Mouse (Mus musculus) liver, postnatal 0 days (tissue): ENCODE results near the gene Fkbp8. TPM values are rescaled to one million over a fixed set of nuclear protein-coding genes. Genes with fewer than 3 reads are reported as not detected.
A peak's percentile ranks its signal among the peaks of the same experiment; 100 is the strongest.

Experiments
- ATAC-seq: fragments of 200-750 bp; cut with Nextera tagmentation; 2 replicates; pipeline ENCODE4 v1.8.0; 2017; ENCODE audit warnings: mild to moderate bottlenecking, moderate library complexity
- DNase-seq: peaks from one replicate; pipeline ENCODE4 v3.0.0-alpha.2; 2016
- H3K27ac ChIP-seq: fragments of 300-500 bp; sonication (generic); 2 replicates; pipeline ENCODE4 v1.5.1; 2014; ENCODE audit warnings: antibody characterized with exemption, moderate library complexity, mild to moderate bottlenecking, low read depth
- H3K27me3 ChIP-seq: fragments of 300-500 bp; sonication (generic); 2 replicates; pipeline ENCODE4 v1.6.1; 2014; ENCODE audit warnings: low read length, control low read depth, mixed read lengths; ENCODE audit not compliant: insufficient read depth
- H3K36me3 ChIP-seq: fragments of 300-500 bp; sonication (generic); replicated peaks from 2 replicates; pipeline ENCODE4 v1.6.1; 2014; ENCODE audit warnings: mild to moderate bottlenecking, control low read depth, low read length, moderate library complexity, mixed read lengths; ENCODE audit not compliant: insufficient read depth
- H3K4me1 ChIP-seq: fragments of 300-500 bp; sonication (generic); 2 replicates; pipeline ENCODE4 v1.6.1; 2014; ENCODE audit warnings: antibody characterized with exemption, mild to moderate bottlenecking, control low read depth; ENCODE audit not compliant: insufficient read depth
- H3K4me2 ChIP-seq: fragments of 300-500 bp; sonication (generic); 2 replicates; pipeline ENCODE4 v1.6.1; 2014; ENCODE audit warnings: low read depth, mild to moderate bottlenecking, low read length, moderate library complexity, mixed read lengths
- H3K4me3 ChIP-seq: fragments of 300-500 bp; sonication (generic); 2 replicates; pipeline ENCODE4 v1.5.1; 2014; ENCODE audit warnings: low read depth, low read length
- H3K9ac ChIP-seq: fragments of 300-500 bp; sonication (generic); replicated peaks from 2 replicates; pipeline ENCODE4 v1.6.1; 2014; ENCODE audit warnings: mild to moderate bottlenecking, moderate library complexity
- H3K9me3 ChIP-seq: fragments of 300-500 bp; sonication (generic); 2 replicates; pipeline ENCODE4 v1.6.1; 2016; ENCODE audit warnings: mild to moderate bottlenecking, control low read depth, low read length, mixed read lengths
- CTCF ChIP-seq: sonication (generic); IDR thresholded peaks from 2 replicates; pipeline ENCODE4 v1.5.1; 2016; ENCODE audit warnings: antibody characterized with exemption, low read depth
- EP300 ChIP-seq: IDR thresholded peaks from 2 replicates; pipeline ENCODE4 v1.6.1; 2016; ENCODE audit warnings: antibody characterized with exemption, low read depth, mild to moderate bottlenecking
- WGBS: fragments of 180-500 bp; shearing (Covaris S2); extraction: QIAGEN DNeasy Blood & Tissue Kit; methylation state at CpG from one replicate; pipeline ENCODE4 v1.1.7; 2014; ENCODE audit not compliant: insufficient replicate concordance; 5-methylcytosine and 5-hydroxymethylcytosine counted together
- polyA plus RNA-seq: library from polyadenylated mRNA; unstranded; fragments of >200 nt; fragmentation: Nextera tagmentation; extraction: Ambion mirVana; gene quantifications from 2 replicates; pipeline ENCODE4 v1.2.1, GENCODE M21; 2015

Fkbp8 gene
- polyA plus RNA-seq, 1 experiment from 2014 or later: 141 TPM

- peaks cover 12% of the 10 kb centered on the region for H3K4me1 ChIP-seq
- DNase-seq (no peak), ATAC-seq (no peak)
- H3K4me2 ChIP-seq: no peak overlapping the region
- H3K27me3 ChIP-seq: peaks cover 98% of the 10 kb centered on the region
- H3K36me3 ChIP-seq: no peaks in the 10 kb centered on the region
- 1% methylated on average over 37 of the region's 47 CpGs for WGBS
- H3K9me3 ChIP-seq: no peaks in the 10 kb centered on the region
- no peak overlapping the region for H3K9ac ChIP-seq
- H3K4me3 ChIP-seq: peak overlapping the region; percentile 32; the same call in 1 of the 2 replicates
- TF ChIP-seq EP300: no peak
- no peak for TF ChIP-seq CTCF
- H3K27ac ChIP-seq: no peak overlapping the region
Observed at GRCm38 (mm10) chr8:70493692-70494415, 33.7 kb upstream of the Fkbp8 start.

GRCm38 (mm10) chr8:70494416-70494945, 33.0 kb upstream of the Fkbp8 start:
- no peak overlapping the region for H3K4me2 ChIP-seq
- no peak overlapping the region for H3K9ac ChIP-seq
- peaks cover 94% of the 10 kb centered on the region for H3K27me3 ChIP-seq
- no peak for DNase-seq
- H3K4me3 ChIP-seq: no peak overlapping the region
- H3K36me3 ChIP-seq: no peaks in the 10 kb centered on the region
- no peak overlapping the region for H3K27ac ChIP-seq
- 5% methylated on average over 24 of the region's 28 CpGs for WGBS
- no peak for ATAC-seq
- no peaks in the 10 kb centered on the region for H3K9me3 ChIP-seq
- H3K4me1 ChIP-seq: peaks cover 7% of the 10 kb centered on the region
- TF ChIP-seq EP300: no peak
- TF ChIP-seq CTCF: no peak

GRCm38 (mm10) chr8:70495001-70495770, 32.3 kb upstream of the Fkbp8 start:
- Histone ChIP-seq H3K4me3 (no peak overlapping the region), H3K36me3 (no peaks in the 10 kb centered on the region), H3K9ac (no peak overlapping the region), H3K4me1 (peaks cover 10% of the 10 kb centered on the region; the same call in 1 of the 2 replicates), H3K4me2 (no peak overlapping the region), H3K27me3 (peaks cover 89% of the 10 kb centered on the region), H3K9me3 (no peaks in the 10 kb centered on the region), H3K27ac (no peak overlapping the region)
- TF ChIP-seq EP300 (no peak), CTCF (no peak)
- DNase-seq (no peak), ATAC-seq (no peak)
- WGBS: 3% methylated on average over 21 of the region's 21 CpGs

GRCm38 (mm10) chr8:70495771-70496062, 31.8 kb upstream of the Fkbp8 start:
- no peak for ATAC-seq
- H3K36me3 ChIP-seq: no peaks in the 10 kb centered on the region
- DNase-seq: no peak
- no peak overlapping the region for H3K27ac ChIP-seq
- H3K4me2 ChIP-seq: no peak overlapping the region
- peaks cover 88% of the 10 kb centered on the region for H3K27me3 ChIP-seq
- H3K4me1 ChIP-seq: peaks cover 15% of the 10 kb centered on the region
- H3K4me3 ChIP-seq: no peak overlapping the region
- TF ChIP-seq CTCF (no peak), EP300 (no peak)
- WGBS: 9% methylated on average over 12 of the region's 12 CpGs
- no peaks in the 10 kb centered on the region for H3K9me3 ChIP-seq
- H3K9ac ChIP-seq: no peak overlapping the region

- Histone ChIP-seq H3K27ac (no peak overlapping the region; the same call in 1 of the 2 replicates), H3K9me3 (no peaks in the 10 kb centered on the region), H3K4me1 (peaks cover 26% of the 10 kb centered on the region), H3K27me3 (peaks cover 61% of the 10 kb centered on the region), H3K4me3 (peak overlapping the region; percentile 24), H3K36me3 (no peaks in the 10 kb centered on the region), H3K4me2 (peak overlapping the region; percentile 67), H3K9ac (peak overlapping the region; percentile 45)
- DNase-seq: peak; percentile 74
- TF ChIP-seq EP300: peak; percentile 45; the same call in 1 of the 2 replicates
- no peak for TF ChIP-seq CTCF
- 12% methylated on average over 37 of the region's 39 CpGs for WGBS
- peak; percentile 59 for ATAC-seq
Observed at GRCm38 (mm10) chr8:70500386-70501301, 26.9 kb upstream of the Fkbp8 start.
